Mouse (Mus musculus): ENCODE data around the gene Wdr74. TPM values are rescaled to one million over a fixed set of nuclear protein-coding genes. Genes with fewer than 3 reads are reported as not detected.

The Wdr74 gene
- total and polyA plus RNA-seq, 3 experiments = 208 to 803 (median 208) TPM

GRCm38 (mm10) chr19:8722907-8723573 lies 12.6 kb upstream of the Wdr74 start, which contains the start of gene Slc3a2:
Slc3a2 (minus strand) TSS chr19:8723369.
- peak within 1 kb of the TSS; percentile 97 for H3K27ac ChIP-seq (ENCODE audit: control insufficient read depth, low read depth, low read length)
- H3K4me1 ChIP-seq (ENCODE audit: control insufficient read depth in 1 of 2, insufficient read depth in 2 of 2, low read length in 2 of 2) = peaks cover 0 to 7% of the 10 kb centered on the region in 2 experiments; a peak in 1 of 4 replicates
- peak; percentile 99 for DNase-seq (ENCODE audit: low read depth, low spot score)
- H3K9ac ChIP-seq (ENCODE audit: control insufficient read depth, low read depth, low read length, poor library complexity, severe bottlenecking) = peak within 1 kb of the TSS; percentile 97
- no peaks in the 10 kb centered on the region for H3K9me3 ChIP-seq (replicated peaks; ENCODE audit: insufficient read depth, low read length)
- no peaks in the 10 kb centered on the region for H3K27me3 ChIP-seq (ENCODE audit: control insufficient read depth in 1 of 2, insufficient read depth in 2 of 2, low read length in 2 of 2)
- peaks cover 12 to 22% of the 10 kb centered on the region in 2 experiments for H3K36me3 ChIP-seq (ENCODE audit: control insufficient read depth in 1 of 2, insufficient read depth in 2 of 2, low read length in 2 of 2)
- peaks cover 36% of the 10 kb centered on the region for H3K79me2 ChIP-seq (ENCODE audit: control insufficient read depth, insufficient read depth, low read length, poor library complexity)
- H3K4me3 ChIP-seq (ENCODE audit: control insufficient read depth in 1 of 2, insufficient read depth in 1 of 2, low read depth in 2 of 2, low read length in 2 of 2) = peak within 1 kb of the TSS; percentile 59 to 95
- TF ChIP-seq MYB (IDR thresholded peaks at IDR 0.05; ENCODE audit: low read depth, low read length) (no peak), JUND (IDR thresholded peaks at IDR 0.05; ENCODE audit: low read depth, low read length) (no peak), CTCF (IDR thresholded peaks at IDR 0.05 in 2 of 3, conservative IDR thresholded peaks at IDR 0.05 in 1 of 3; ENCODE audit: control insufficient read depth in 1 of 3, insufficient read depth in 1 of 3, low read depth in 2 of 3, low read length in 3 of 3, poor library complexity in 1 of 3, severe bottlenecking in 1 of 3) (no peak), BHLHE40 (IDR thresholded peaks at IDR 0.05; ENCODE audit: borderline replicate concordance, low read depth, low read length) (no peak), ZC3H11A (IDR thresholded peaks at IDR 0.05; ENCODE audit: low read depth, low read length) (no peak), RCOR1 (IDR thresholded peaks at IDR 0.05; ENCODE audit: low read depth, low read length) (no peak), ETS1 (IDR thresholded peaks at IDR 0.05; ENCODE audit: low read depth, low read length) (no peak), POLR2AphosphoS5 (IDR thresholded peaks at IDR 0.05; ENCODE audit: borderline replicate concordance, low read depth, low read length) (peak; percentile 97; the same call in 1 of the 2 replicates), MXI1 (IDR thresholded peaks at IDR 0.05; ENCODE audit: low read depth, low read length) (peak; percentile 75), TBP (IDR thresholded peaks at IDR 0.05; ENCODE audit: low read depth, low read length) (peak; percentile 99), ZKSCAN1 (IDR thresholded peaks at IDR 0.05; ENCODE audit: low read depth, low read length) (no peak), GABPA (IDR thresholded peaks at IDR 0.05; ENCODE audit: low read depth, low read length) (no peak), EP300 (IDR thresholded peaks at IDR 0.05; ENCODE audit: low read depth in 1 of 2, low read length in 2 of 2) (no peak), POLR2AphosphoS2 (IDR thresholded peaks at IDR 0.05; ENCODE audit: low read length) (peak; percentile 99), ZNF384 (IDR thresholded peaks at IDR 0.05; ENCODE audit: low read depth, low read length) (no peak), MYC (IDR thresholded peaks at IDR 0.05; ENCODE audit: low read depth, low read length) (peak; percentile 100), ELF1 (IDR thresholded peaks at IDR 0.05; ENCODE audit: low read depth, low read length) (0 out of 2 replicates have a peak, but pooled peaks have one; percentile 24), CHD2 (IDR thresholded peaks at IDR 0.05; ENCODE audit: low read length) (no peak), MAX (IDR thresholded peaks at IDR 0.05; ENCODE audit: low read length) (peak; percentile 97), TCF12 (IDR thresholded peaks at IDR 0.05; ENCODE audit: low read depth, low read length) (peak; percentile 85), NELFE (IDR thresholded peaks at IDR 0.05; ENCODE audit: low read depth, low read length) (peak; percentile 99), SIN3A (IDR thresholded peaks at IDR 0.05; ENCODE audit: low read length) (peak; percentile 84), SMC3 (IDR thresholded peaks at IDR 0.05; ENCODE audit: low read depth, low read length) (no peak), HCFC1 (IDR thresholded peaks at IDR 0.05; ENCODE audit: low read depth, low read length) (peak; percentile 92), UBTF (IDR thresholded peaks at IDR 0.05; ENCODE audit: borderline replicate concordance, insufficient read depth, low read depth, low read length) (no peak), MAZ (IDR thresholded peaks at IDR 0.05; ENCODE audit: low read depth, low read length) (no peak), E2F4 (IDR thresholded peaks at IDR 0.05; ENCODE audit: borderline replicate concordance, low read depth, low read length) (peak; percentile 98), ZMIZ1 (IDR thresholded peaks at IDR 0.05; ENCODE audit: low read depth, low read length) (peak; percentile 99), KAT2A (conservative IDR thresholded peaks at IDR 0.05; ENCODE audit: low read depth, low read length) (peak; percentile 93), CHD1 (IDR thresholded peaks at IDR 0.05; ENCODE audit: low read depth, low read length) (no peak), USF2 (IDR thresholded peaks at IDR 0.05; ENCODE audit: borderline replicate concordance in 1 of 2, insufficient read depth in 1 of 2, low read depth in 1 of 2, low read length in 2 of 2) (no peak), GATA1 (IDR thresholded peaks at IDR 0.05; ENCODE audit: low read depth, low read length) (no peak), NRF1 (IDR thresholded peaks at IDR 0.05; ENCODE audit: insufficient read depth, low read depth, low read length, poor library complexity, severe bottlenecking) (peak; percentile 93), MEF2A (IDR thresholded peaks at IDR 0.05; ENCODE audit: extremely low read depth, insufficient replicate concordance, low read depth, low read length, poor library complexity, severe bottlenecking) (no peak), MAFK (IDR thresholded peaks at IDR 0.05; ENCODE audit: borderline replicate concordance, low read depth, low read length) (no peak), RAD21 (IDR thresholded peaks at IDR 0.05; ENCODE audit: low read depth, low read length) (no peak)
